Mouse (Mus musculus) thymus, adult 2 months (tissue): ENCODE results near the gene Clstn1. TPM values are rescaled to one million over a fixed set of nuclear protein-coding genes. Genes with fewer than 3 reads are reported as not detected.

ENCODE experiments used
- DNase-seq: peaks from one replicate; pipeline ENCODE4 v3.0.0; 2021
- H3K27ac ChIP-seq: fragments of 200-500 bp; 2 replicates; pipeline ENCODE4 v1.5.1; 2012; ENCODE audit warnings: low read length, control low read depth; ENCODE audit not compliant: control insufficient read depth, insufficient read depth
- H3K27me3 ChIP-seq: fragments of 200-500 bp; 2 replicates; pipeline ENCODE4 v1.6.1; 2012; ENCODE audit warnings: mild to moderate bottlenecking, low read length, moderate library complexity, mixed read lengths; ENCODE audit not compliant: control insufficient read depth, insufficient read depth
- H3K36me3 ChIP-seq: fragments of 200-500 bp; 2 replicates; pipeline ENCODE4 v1.6.1; 2012; ENCODE audit warnings: mild to moderate bottlenecking, low read length, moderate library complexity; ENCODE audit not compliant: control insufficient read depth, insufficient read depth
- H3K4me1 ChIP-seq: fragments of 200-500 bp; replicated peaks from 2 replicates; pipeline ENCODE4 v1.6.1; 2012; ENCODE audit warnings: low read length; ENCODE audit not compliant: control insufficient read depth, insufficient read depth
- H3K4me3 ChIP-seq: fragments of 200-500 bp; 2 replicates; pipeline ENCODE4 v1.5.1; 2012; ENCODE audit warnings: mild to moderate bottlenecking, low read length, control low read depth, moderate library complexity; ENCODE audit not compliant: control insufficient read depth, insufficient read depth
- CTCF ChIP-seq: fragments of 200-500 bp; IDR thresholded peaks from 2 replicates; pipeline ENCODE4 v1.5.1; 2012; ENCODE audit warnings: mild to moderate bottlenecking, control low read depth, low read length, moderate library complexity, borderline replicate concordance; ENCODE audit not compliant: control insufficient read depth, poor library complexity, insufficient read depth; ENCODE audit errors: extremely low read depth
- POLR2A ChIP-seq: fragments of 200-500 bp; IDR thresholded peaks from 2 replicates; pipeline ENCODE4 v1.6.1; 2012; ENCODE audit warnings: mild to moderate bottlenecking, low read length, control low read depth, moderate library complexity; ENCODE audit not compliant: control insufficient read depth, poor library complexity, insufficient read depth; ENCODE audit errors: extremely low read depth
- WGBS: fragments of 180-500 bp; shearing (Covaris S2); methylation state at CpG from one replicate; pipeline ENCODE4 v1.1.7; 2018; 5-methylcytosine and 5-hydroxymethylcytosine counted together
- polyA plus RNA-seq: library from polyadenylated mRNA; depleted of rRNA; stranded (reverse); fragments of >200 nt; gene quantifications from 2 replicates; pipeline ENCODE4 v1.2.3, GENCODE M21; 2012

Clstn1 gene
- polyA plus RNA-seq, 1 experiment: 24.5 TPM

- DNase-seq: no peak
- H3K36me3 ChIP-seq: no peaks in the 10 kb centered on the region
- 88% methylated on average over 2 of the region's 2 CpGs for WGBS
- TF ChIP-seq POLR2A: no peak
- TF ChIP-seq CTCF: no peak
- no peak overlapping the region for H3K4me3 ChIP-seq
- peaks cover 12% of the 10 kb centered on the region for H3K27me3 ChIP-seq
- peaks cover 7% of the 10 kb centered on the region for H3K4me1 ChIP-seq
- no peak overlapping the region for H3K27ac ChIP-seq
These were observed 5.2 kb downstream of the Clstn1 start for GRCm38 (mm10) chr4:149591486-149591885.

DNA sequence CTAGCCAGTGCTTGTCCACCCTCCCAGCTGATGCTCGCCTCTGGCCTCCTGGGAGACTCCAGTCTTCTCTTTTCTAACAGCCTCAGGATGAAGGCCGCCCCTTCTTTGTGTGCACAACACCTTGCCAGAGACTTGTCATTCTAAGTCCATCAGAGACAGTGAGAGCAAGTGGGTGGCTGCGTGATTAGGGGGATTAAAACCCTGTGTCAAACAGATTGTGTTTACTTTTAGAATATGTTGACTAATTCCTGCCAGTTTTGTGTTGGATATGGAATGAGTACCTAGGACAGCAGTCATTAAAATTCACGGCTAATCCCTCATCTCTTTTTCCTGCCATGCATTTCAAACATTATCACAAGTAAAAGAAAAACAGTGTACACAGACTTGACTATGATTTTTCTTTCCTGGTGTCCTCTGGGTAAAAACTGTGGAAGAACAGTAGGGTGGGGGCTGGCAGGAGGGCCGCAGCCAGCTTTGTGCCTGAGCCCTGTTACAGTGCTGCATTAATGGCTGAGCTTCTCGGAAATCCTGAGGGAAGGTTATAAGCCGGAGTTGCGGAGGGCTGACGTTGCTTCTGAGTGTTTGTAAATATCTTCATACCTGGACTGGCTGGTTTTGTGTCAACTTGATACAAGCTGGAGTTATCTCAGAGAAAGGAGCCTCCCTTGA, 8.8 kb downstream of the Clstn1 start:
- 93% methylated on average over 9 of the region's 9 CpGs for WGBS
- TF ChIP-seq POLR2A (no peak), CTCF (no peak)
- H3K27ac ChIP-seq: no peak overlapping the region

DNA sequence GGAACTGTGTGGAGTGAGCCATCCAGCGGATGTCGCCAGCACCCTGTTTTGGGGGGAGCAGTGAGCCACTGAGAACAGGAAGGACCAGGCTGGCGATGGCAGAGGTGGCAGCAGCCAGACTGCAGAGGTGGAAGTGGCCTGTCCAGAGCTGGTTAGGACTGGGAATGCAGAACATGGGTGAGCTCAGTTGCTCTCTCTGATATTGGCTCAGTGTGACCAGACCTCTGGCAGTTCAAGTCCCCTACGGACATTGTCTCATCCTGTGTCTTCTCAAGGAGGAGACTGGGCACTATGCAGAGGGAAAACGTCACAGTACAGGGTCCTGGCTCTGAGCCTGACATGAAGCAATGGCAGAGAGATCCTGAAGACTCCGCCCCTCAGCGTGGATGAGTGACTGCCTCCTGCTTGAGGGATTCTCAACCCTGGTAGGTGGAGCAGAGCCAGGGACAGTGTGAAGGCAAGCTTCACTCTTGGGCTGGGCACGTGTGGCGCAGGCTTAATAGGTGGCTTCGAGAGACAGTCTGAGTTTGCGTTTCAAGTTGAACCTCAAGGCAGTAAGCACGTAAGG, 11.5 kb downstream of the Clstn1 start:
- no peak for DNase-seq
- TF ChIP-seq CTCF (no peak), POLR2A (no peak)
- WGBS: 79% methylated on average over 12 of the region's 12 CpGs

More for the DNA sequence above, 8.8 kb downstream of the Clstn1 start:
- Histone ChIP-seq H3K4me3 (no peak overlapping the region), H3K36me3 (no peaks in the 10 kb centered on the region), H3K27me3 (no peaks in the 10 kb centered on the region), H3K4me1 (no peaks in the 10 kb centered on the region)
- DNase-seq: no peak

DNA sequence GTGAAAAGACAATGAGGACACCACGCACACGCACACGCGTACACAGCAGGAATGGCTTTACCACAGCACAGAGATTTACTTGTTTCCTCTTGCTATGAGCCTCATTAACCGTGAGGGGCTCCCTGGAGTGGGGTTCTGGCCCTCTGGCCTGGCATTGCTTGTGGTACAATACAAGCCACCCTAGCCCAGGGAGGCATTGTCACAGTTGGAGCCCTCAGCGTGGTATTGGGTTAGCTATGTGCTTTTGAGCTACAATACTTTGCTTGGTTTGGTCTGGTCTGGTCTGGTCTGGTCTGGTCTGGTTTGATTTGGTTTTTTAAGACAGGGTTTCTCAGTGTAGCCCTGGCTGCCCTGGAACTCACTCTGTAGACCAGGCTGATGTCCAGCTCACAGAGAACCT, 13.3 kb downstream of the Clstn1 start:
- H3K4me3 ChIP-seq: no peak overlapping the region
- no peak overlapping the region for H3K27ac ChIP-seq
- no peak for DNase-seq
- no peaks in the 10 kb centered on the region for H3K27me3 ChIP-seq
- TF ChIP-seq POLR2A (no peak), CTCF (no peak)
- 93% methylated on average over 6 of the region's 6 CpGs for WGBS
- H3K4me1 ChIP-seq: no peaks in the 10 kb centered on the region; the same call in 1 of the 2 replicates
- no peaks in the 10 kb centered on the region for H3K36me3 ChIP-seq

More for the DNA sequence above, 11.5 kb downstream of the Clstn1 start:
- no peaks in the 10 kb centered on the region for H3K27me3 ChIP-seq
- H3K27ac ChIP-seq: no peak overlapping the region
- H3K4me1 ChIP-seq: no peaks in the 10 kb centered on the region; the same call in 1 of the 2 replicates
- H3K4me3 ChIP-seq: no peak overlapping the region
- H3K36me3 ChIP-seq: no peaks in the 10 kb centered on the region

DNA sequence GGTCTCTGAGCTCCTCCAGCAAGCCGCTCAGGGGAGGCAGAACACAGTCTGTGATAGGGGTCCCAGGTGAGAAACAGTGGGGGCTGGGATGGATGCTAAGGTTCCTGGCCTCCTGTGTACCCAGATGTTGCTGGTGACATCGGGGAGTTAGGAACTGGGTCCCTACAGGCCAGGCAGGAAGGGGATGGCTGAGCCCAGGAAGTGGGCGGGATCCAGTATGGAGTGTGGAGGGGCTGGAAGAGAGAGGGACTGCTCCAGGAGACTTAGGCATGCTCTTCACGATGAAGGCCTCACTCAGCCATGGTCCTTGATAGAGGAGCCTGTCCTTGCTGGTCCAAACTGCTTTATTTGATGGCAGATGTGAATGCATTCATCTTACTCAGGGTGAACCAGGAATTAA, 13.9 kb downstream of the Clstn1 start:
- Histone ChIP-seq H3K36me3 (no peaks in the 10 kb centered on the region), H3K27ac (no peak overlapping the region), H3K27me3 (no peaks in the 10 kb centered on the region), H3K4me1 (no peaks in the 10 kb centered on the region; the same call in 1 of the 2 replicates), H3K4me3 (no peak overlapping the region)
- 83% methylated on average over 4 of the region's 4 CpGs for WGBS
- DNase-seq: no peak
- TF ChIP-seq CTCF (no peak), POLR2A (no peak)

GRCm38 (mm10) chr4:149601484-149601883, 15.2 kb downstream of the Clstn1 start:
- no peak overlapping the region for H3K4me3 ChIP-seq
- DNase-seq: no peak
- H3K27me3 ChIP-seq: no peaks in the 10 kb centered on the region
- 78% methylated on average over 4 of the region's 4 CpGs for WGBS
- no peak overlapping the region for H3K27ac ChIP-seq
- TF ChIP-seq CTCF: no peak
- no peak for TF ChIP-seq POLR2A
- H3K36me3 ChIP-seq: no peaks in the 10 kb centered on the region
- no peaks in the 10 kb centered on the region; the same call in 1 of the 2 replicates for H3K4me1 ChIP-seq

- 54% methylated on average over 7 of the region's 7 CpGs for WGBS
- no peak for DNase-seq
- no peak for TF ChIP-seq POLR2A
- TF ChIP-seq CTCF: no peak
- Histone ChIP-seq H3K27ac (no peak overlapping the region), H3K4me3 (no peak overlapping the region), H3K4me1 (no peaks in the 10 kb centered on the region; the same call in 1 of the 2 replicates), H3K36me3 (no peaks in the 10 kb centered on the region), H3K27me3 (no peaks in the 10 kb centered on the region)
These were observed 16.0 kb downstream of the Clstn1 start for GRCm38 (mm10) chr4:149602236-149602635.
